Mouse (Mus musculus) natural killer cell, adult 2 months (primary cell): ENCODE results near the gene Sept9.

Experiments used
- DNase-seq, 2 experiments: peaks; one replicate each; pipeline ENCODE4 v3.0.0; 2022; ENCODE audit warnings: low spot score in 2 of 2

Sept9 gene

GRCm38 (mm10) chr11:117175472-117175871 is 24.0 kb upstream of the Sept9 start:
- no peak for DNase-seq

- DNase-seq: peak; percentile 65 to 67
These were observed 23.2 kb upstream of the Sept9 start for GRCm38 (mm10) chr11:117176304-117176703.

GRCm38 (mm10) chr11:117176900-117177299 is 22.6 kb upstream of the Sept9 start:
- no peak for DNase-seq

GRCm38 (mm10) chr11:117177303-117177979 is 22.0 kb upstream of the Sept9 start:
- DNase-seq: peak; percentile 80 to 86

GRCm38 (mm10) chr11:117179902-117180301 is 19.6 kb upstream of the Sept9 start:
- no peak for DNase-seq

- no peak for DNase-seq
These were observed 16.7 kb upstream of the Sept9 start for GRCm38 (mm10) chr11:117182808-117183207.

- DNase-seq: no peak
These were observed 16.2 kb upstream of the Sept9 start for GRCm38 (mm10) chr11:117183299-117183698.

GRCm38 (mm10) chr11:117183841-117184240 is 15.6 kb upstream of the Sept9 start:
- no peak for DNase-seq

- no peak for DNase-seq
These were observed 14.2 kb upstream of the Sept9 start for GRCm38 (mm10) chr11:117185076-117185933.

GRCm38 (mm10) chr11:117191524-117191923 is 7.9 kb upstream of the Sept9 start:
- DNase-seq: no peak

- DNase-seq: no peak
These were observed 5.0 kb upstream of the Sept9 start for GRCm38 (mm10) chr11:117194475-117194937.

GRCm38 (mm10) chr11:117195616-117196015 is 3.8 kb upstream of the Sept9 start:
- DNase-seq: no peak

GRCm38 (mm10) chr11:117196681-117197080 is 2.8 kb upstream of the Sept9 start:
- DNase-seq: no peak

- no peak for DNase-seq
These were observed 1.3 kb upstream of the Sept9 start for GRCm38 (mm10) chr11:117198122-117198521.

- DNase-seq: no peak
These were observed 2.4 kb downstream of the Sept9 start for GRCm38 (mm10) chr11:117201846-117202245.

GRCm38 (mm10) chr11:117204606-117205005 is 5.1 kb downstream of the Sept9 start:
- no peak for DNase-seq

GRCm38 (mm10) chr11:117205042-117205441 is 5.6 kb downstream of the Sept9 start:
- no peak for DNase-seq

GRCm38 (mm10) chr11:117205447-117205846 is 6.0 kb downstream of the Sept9 start:
- DNase-seq: no peak

- no peak for DNase-seq
These were observed 8.0 kb downstream of the Sept9 start for GRCm38 (mm10) chr11:117207436-117207835.

- no peak for DNase-seq
These were observed 8.8 kb downstream of the Sept9 start for GRCm38 (mm10) chr11:117208151-117208673.

GRCm38 (mm10) chr11:117216713-117217112 is 17.3 kb downstream of the Sept9 start:
- no peak for DNase-seq

GRCm38 (mm10) chr11:117218070-117218469 is 18.6 kb downstream of the Sept9 start:
- DNase-seq: no peak

- DNase-seq: no peak
These were observed 19.0 kb downstream of the Sept9 start for GRCm38 (mm10) chr11:117218498-117218897.
